Mouse (Mus musculus): Measurements from ENCODE around the gene Usp21. TPM values are rescaled to one million over a fixed set of nuclear protein-coding genes. Genes with fewer than 3 reads are reported as not detected.
"Not testable (repeated sequence)": the region's sequence is repeated elsewhere in the genome, so short reads cannot be mapped to it uniquely, and the experiment has no call there.

Usp21 gene
- 54.9 and 59.1 TPM in 2 replicates for polyA plus RNA-seq (2015; fragmentation: Nextera tagmentation; extraction: Ambion mirVana)

DNA sequence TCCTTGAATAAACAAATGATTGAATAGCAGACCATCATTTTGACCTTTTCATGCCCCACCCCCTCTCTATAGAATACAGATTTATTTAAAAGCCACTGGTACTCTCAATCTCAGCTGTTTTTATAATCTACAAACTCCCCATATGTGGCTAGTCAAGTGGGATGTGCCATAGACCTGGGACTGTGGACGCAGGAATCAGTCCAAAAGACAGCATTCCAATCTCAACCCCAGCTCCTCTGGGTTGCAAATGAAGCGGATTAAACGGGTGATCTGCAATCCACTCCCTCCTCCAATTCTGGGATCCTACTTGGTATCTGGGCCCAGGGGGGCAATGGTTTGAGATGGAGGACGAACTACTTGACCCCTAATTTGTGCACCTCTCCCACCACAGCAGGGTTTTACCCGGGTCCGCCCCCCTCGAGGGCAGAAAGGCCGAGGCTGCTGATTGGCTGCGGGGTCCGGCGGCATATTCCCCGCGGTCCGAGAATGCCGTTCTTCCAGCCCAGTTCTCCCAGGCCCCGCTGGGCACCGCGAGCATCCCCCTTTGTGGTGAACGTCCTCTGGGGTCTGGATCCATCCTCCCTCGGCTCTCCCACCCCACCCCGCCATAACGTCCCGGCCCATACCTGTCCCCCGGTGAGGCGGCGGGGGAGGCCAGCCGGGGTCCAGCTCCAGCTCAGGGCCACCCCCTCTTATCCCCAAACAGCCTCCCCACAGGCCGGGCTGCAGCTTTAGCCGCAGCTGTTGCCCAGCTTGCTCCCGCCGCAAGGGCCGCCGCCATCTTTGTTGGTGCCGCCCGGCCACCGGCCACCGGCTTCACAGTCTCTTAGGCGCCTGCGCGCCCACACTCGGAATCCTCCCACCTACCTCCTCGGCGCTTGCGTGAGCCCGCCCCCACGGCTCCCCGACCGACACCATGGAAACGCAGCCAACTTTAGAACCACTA is at the start of gene Usp21:
TSS of gene Usp21 (minus strand) at position 856 of the 946 bp plus-strand sequence.
- H3K27me3 ChIP-seq (ENCODE audit: control insufficient read depth, insufficient read depth, low read length), result no peaks in the 10 kb centered on the region
- H3K9ac ChIP-seq (ENCODE audit: low read length), result peak within 1 kb of the TSS; percentile 99
- H3K4me2 ChIP-seq (ENCODE audit: low read depth, low read length), result peak within 1 kb of the TSS; percentile 80
- H3K4me3 ChIP-seq (replicated peaks; ENCODE audit: low read length), result peak within 1 kb of the TSS; percentile 99
- peaks cover 18% of the 10 kb centered on the region; the same call in 1 of the 2 replicates for H3K36me3 ChIP-seq (ENCODE audit: control insufficient read depth, insufficient read depth, low read length)
- H3K9me3 ChIP-seq (replicated peaks; ENCODE audit: control insufficient read depth, low read length), result no peaks in the 10 kb centered on the region
- H3K4me1 ChIP-seq (ENCODE audit: control insufficient read depth, insufficient read depth, low read length), result peaks cover 15% of the 10 kb centered on the region
- whole genome bisulfite sequencing, result under 1% methylated on average over 49 of the region's 49 CpGs
- ATAC-seq (ENCODE audit: insufficient read depth, low FRiP score), result peak; percentile 95
- peak within 1 kb of the TSS; percentile 86 for H3K27ac ChIP-seq (ENCODE audit: low read length)

GRCm38 (mm10) chr1:171330216-171330560 is 42.4 kb upstream of the Usp21 start:
- under 1% methylated on average over 4 of the region's 4 CpGs for WGBS
- Histone ChIP-seq H3K27ac (ENCODE audit: low read length) (peak overlapping the region; percentile 99), H3K27me3 (ENCODE audit: control insufficient read depth, insufficient read depth, low read length) (no peaks in the 10 kb centered on the region), H3K36me3 (ENCODE audit: control insufficient read depth, insufficient read depth, low read length) (no peaks in the 10 kb centered on the region), H3K4me1 (ENCODE audit: control insufficient read depth, insufficient read depth, low read length) (peaks cover 27% of the 10 kb centered on the region), H3K9ac (ENCODE audit: low read length) (peak overlapping the region; percentile 98), H3K4me2 (ENCODE audit: low read depth, low read length) (peak overlapping the region; percentile 92), H3K4me3 (replicated peaks; ENCODE audit: low read length) (peak overlapping the region; percentile 79), H3K9me3 (replicated peaks; ENCODE audit: control insufficient read depth, low read length) (no peaks in the 10 kb centered on the region)
- no peak for ATAC-seq (ENCODE audit: insufficient read depth, low FRiP score)

DNA sequence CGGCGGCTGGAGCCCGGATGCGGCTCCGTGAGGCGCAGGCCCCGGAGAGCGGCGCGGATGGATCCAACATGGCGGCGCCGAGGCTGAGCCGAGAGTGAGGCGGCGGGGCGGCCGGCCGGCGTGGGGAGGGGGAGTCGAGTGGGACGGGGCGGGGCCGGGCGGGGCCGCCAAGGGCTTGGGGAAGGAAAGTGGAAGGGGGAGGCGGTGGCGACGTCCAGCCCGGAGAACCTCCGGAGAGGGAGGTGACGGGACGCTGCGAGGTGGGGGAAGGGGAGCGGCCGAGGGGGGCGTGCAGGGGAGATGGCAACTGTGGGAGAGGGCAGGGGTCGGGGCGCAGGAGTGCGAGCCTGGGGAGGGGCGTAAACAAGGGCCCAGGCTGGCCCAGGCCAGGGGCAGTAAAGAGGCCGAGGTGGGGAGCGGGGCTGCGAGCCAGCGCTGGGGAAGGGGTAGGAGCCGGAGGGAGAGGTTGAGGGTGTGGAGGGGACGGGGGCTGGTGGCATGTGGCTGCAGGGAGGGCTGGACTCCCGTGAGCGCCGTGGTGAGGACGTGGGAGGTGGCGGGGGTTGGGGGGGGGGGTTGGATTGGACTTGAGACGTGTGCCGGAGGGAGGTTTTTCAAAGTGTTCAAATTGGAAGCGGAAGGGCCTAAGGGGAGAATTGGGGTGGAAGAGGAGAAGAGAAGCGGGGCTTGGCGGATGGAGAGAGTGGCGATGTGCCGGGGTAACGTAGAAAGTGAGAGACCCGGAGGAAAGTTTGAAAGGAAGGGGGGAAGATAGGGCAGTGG is 41.8 kb upstream of the Usp21 start:
- Histone ChIP-seq H3K27ac (ENCODE audit: low read length) (peak overlapping the region; percentile 99), H3K4me2 (ENCODE audit: low read depth, low read length) (peak overlapping the region; percentile 92), H3K4me3 (replicated peaks; ENCODE audit: low read length) (peak overlapping the region; percentile 79), H3K9me3 (replicated peaks; ENCODE audit: control insufficient read depth, low read length) (no peaks in the 10 kb centered on the region), H3K9ac (ENCODE audit: low read length) (peak overlapping the region; percentile 98), H3K4me1 (ENCODE audit: control insufficient read depth, insufficient read depth, low read length) (peaks cover 27% of the 10 kb centered on the region), H3K36me3 (ENCODE audit: control insufficient read depth, insufficient read depth, low read length) (no peaks in the 10 kb centered on the region), H3K27me3 (ENCODE audit: control insufficient read depth, insufficient read depth, low read length) (no peaks in the 10 kb centered on the region)
- peak; percentile 90 for ATAC-seq (ENCODE audit: insufficient read depth, low FRiP score)
- under 1% methylated on average over 36 of the region's 61 CpGs for WGBS

- H3K9me3 ChIP-seq (replicated peaks; ENCODE audit: control insufficient read depth, low read length), result no peaks in the 10 kb centered on the region
- no peaks in the 10 kb centered on the region for H3K36me3 ChIP-seq (ENCODE audit: control insufficient read depth, insufficient read depth, low read length)
- peak within 1 kb of the TSS; percentile 79 for H3K4me3 ChIP-seq (replicated peaks; ENCODE audit: low read length)
- peak; percentile 92 for ATAC-seq (ENCODE audit: insufficient read depth, low FRiP score)
- H3K4me2 ChIP-seq (ENCODE audit: low read depth, low read length), result peak within 1 kb of the TSS; percentile 92
- H3K4me1 ChIP-seq (ENCODE audit: control insufficient read depth, insufficient read depth, low read length), result peaks cover 27% of the 10 kb centered on the region
- H3K9ac ChIP-seq (ENCODE audit: low read length), result peak within 1 kb of the TSS; percentile 98
- H3K27ac ChIP-seq (ENCODE audit: low read length), result peak within 1 kb of the TSS; percentile 99
- H3K27me3 ChIP-seq (ENCODE audit: control insufficient read depth, insufficient read depth, low read length), result no peaks in the 10 kb centered on the region
- under 1% methylated on average over 46 of the region's 48 CpGs for WGBS
These were observed 41.1 kb upstream of the Usp21 start, which contains the start of gene Dedd for GRCm38 (mm10) chr1:171328839-171329432. Gene Dedd, plus strand, starts transcription at chr1:171329145.

DNA sequence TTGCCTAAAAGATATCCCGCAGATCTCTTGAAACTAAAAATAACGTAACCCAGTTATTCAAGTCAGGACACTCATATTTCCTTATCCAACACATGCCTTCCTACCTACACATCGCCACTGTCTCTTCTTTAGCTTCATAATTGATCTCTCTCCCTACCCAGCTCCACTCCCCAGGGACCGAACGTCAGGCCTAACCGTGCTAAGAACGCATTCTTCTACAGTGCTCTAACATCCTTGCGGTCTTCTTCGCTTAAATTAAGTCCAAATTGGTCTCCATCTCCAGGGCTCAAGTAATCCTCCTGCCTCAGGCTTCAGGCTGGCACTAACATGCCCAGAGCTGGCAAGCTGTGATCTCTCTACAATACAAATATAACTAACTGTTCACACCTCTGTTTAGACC is 40.5 kb upstream of the Usp21 start:
- no peak for ATAC-seq (ENCODE audit: insufficient read depth, low FRiP score)
- peak overlapping the region; percentile 99 for H3K27ac ChIP-seq (ENCODE audit: low read length)
- peak overlapping the region; percentile 98 for H3K9ac ChIP-seq (ENCODE audit: low read length)
- H3K36me3 ChIP-seq (ENCODE audit: control insufficient read depth, insufficient read depth, low read length), result no peaks in the 10 kb centered on the region
- peak overlapping the region; percentile 79 for H3K4me3 ChIP-seq (replicated peaks; ENCODE audit: low read length)
- peaks cover 27% of the 10 kb centered on the region for H3K4me1 ChIP-seq (ENCODE audit: control insufficient read depth, insufficient read depth, low read length)
- peak overlapping the region; percentile 92 for H3K4me2 ChIP-seq (ENCODE audit: low read depth, low read length)
- WGBS, result 17% methylated on average over 9 of the region's 9 CpGs
- H3K9me3 ChIP-seq (replicated peaks; ENCODE audit: control insufficient read depth, low read length), result no peaks in the 10 kb centered on the region
- no peaks in the 10 kb centered on the region for H3K27me3 ChIP-seq (ENCODE audit: control insufficient read depth, insufficient read depth, low read length)

DNA sequence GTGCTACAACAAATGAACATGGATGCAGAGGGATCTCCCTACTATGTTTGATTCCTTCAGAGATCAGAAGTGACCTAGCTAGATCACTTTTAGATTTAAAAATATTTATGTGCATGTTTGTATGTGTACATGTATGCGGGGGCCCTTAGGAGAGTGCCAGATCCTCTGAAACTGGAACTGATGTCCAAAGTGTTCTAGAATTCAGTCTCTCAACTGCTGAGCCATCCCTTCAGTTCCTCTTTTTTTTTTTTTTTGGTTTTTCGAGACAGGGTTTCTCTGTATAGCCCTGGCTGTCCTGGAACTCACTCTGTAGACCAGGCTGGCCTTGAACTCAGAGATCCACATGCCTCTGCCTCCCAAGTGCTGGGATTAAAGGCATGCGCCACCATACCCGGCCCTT is 38.8 kb upstream of the Usp21 start:
- not testable (repeated sequence) for H3K9ac ChIP-seq (ENCODE audit: low read length); H3K27ac ChIP-seq (ENCODE audit: low read length); H3K27me3 ChIP-seq (ENCODE audit: control insufficient read depth, insufficient read depth, low read length); H3K4me2 ChIP-seq (ENCODE audit: low read depth, low read length); H3K36me3 ChIP-seq (ENCODE audit: control insufficient read depth, insufficient read depth, low read length); H3K4me3 ChIP-seq (replicated peaks; ENCODE audit: low read length); ATAC-seq (ENCODE audit: insufficient read depth, low FRiP score); H3K9me3 ChIP-seq (replicated peaks; ENCODE audit: control insufficient read depth, low read length)
- H3K4me1 ChIP-seq (ENCODE audit: control insufficient read depth, insufficient read depth, low read length), result peaks cover 27% of the 10 kb centered on the region
- WGBS, result 80% methylated on average over 4 of the region's 4 CpGs

GRCm38 (mm10) chr1:171325571-171325970 is 37.8 kb upstream of the Usp21 start:
- no peak overlapping the region for H3K4me2 ChIP-seq (ENCODE audit: low read depth, low read length)
- 75% methylated on average over 2 of the region's 2 CpGs for WGBS
- H3K9ac ChIP-seq (ENCODE audit: low read length), result no peak overlapping the region
- no peaks in the 10 kb centered on the region for H3K36me3 ChIP-seq (ENCODE audit: control insufficient read depth, insufficient read depth, low read length)
- no peak for ATAC-seq (ENCODE audit: insufficient read depth, low FRiP score)
- no peaks in the 10 kb centered on the region for H3K9me3 ChIP-seq (replicated peaks; ENCODE audit: control insufficient read depth, low read length)
- H3K27me3 ChIP-seq (ENCODE audit: control insufficient read depth, insufficient read depth, low read length), result no peaks in the 10 kb centered on the region
- H3K4me3 ChIP-seq (replicated peaks; ENCODE audit: low read length), result no peak overlapping the region
- peaks cover 18% of the 10 kb centered on the region for H3K4me1 ChIP-seq (ENCODE audit: control insufficient read depth, insufficient read depth, low read length)
- no peak overlapping the region for H3K27ac ChIP-seq (ENCODE audit: low read length)

DNA sequence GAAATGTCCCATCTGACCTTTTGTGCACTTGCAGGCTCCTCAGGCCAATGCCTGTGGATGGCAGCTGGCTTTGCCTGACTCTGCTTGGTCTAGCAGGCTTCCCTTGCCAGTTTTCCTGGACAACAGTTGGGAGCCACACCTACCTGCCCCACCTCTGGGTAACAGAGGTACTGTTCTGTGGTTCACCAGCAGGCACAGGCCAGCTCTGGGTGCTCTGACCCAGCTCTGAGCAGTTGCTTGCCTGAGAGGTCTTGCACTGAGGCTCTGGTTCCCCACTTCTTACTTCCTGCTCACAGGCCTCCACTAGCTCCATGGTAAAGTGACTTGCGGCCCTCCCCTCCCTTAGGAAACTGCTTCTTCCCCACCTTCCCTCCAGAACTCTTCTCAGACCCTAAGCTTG is 34.2 kb upstream of the Usp21 start:
- no peaks in the 10 kb centered on the region for H3K9me3 ChIP-seq (replicated peaks; ENCODE audit: control insufficient read depth, low read length)
- no peaks in the 10 kb centered on the region for H3K27me3 ChIP-seq (ENCODE audit: control insufficient read depth, insufficient read depth, low read length)
- H3K4me1 ChIP-seq (ENCODE audit: control insufficient read depth, insufficient read depth, low read length), result peaks cover 6% of the 10 kb centered on the region; the same call in 1 of the 2 replicates
- H3K4me2 ChIP-seq (ENCODE audit: low read depth, low read length), result no peak overlapping the region
- no peak overlapping the region for H3K9ac ChIP-seq (ENCODE audit: low read length)
- 69% methylated on average over 1 of the region's 1 CpGs for WGBS
- H3K36me3 ChIP-seq (ENCODE audit: control insufficient read depth, insufficient read depth, low read length), result no peaks in the 10 kb centered on the region
- no peak overlapping the region for H3K4me3 ChIP-seq (replicated peaks; ENCODE audit: low read length)
- H3K27ac ChIP-seq (ENCODE audit: low read length), result no peak overlapping the region
- ATAC-seq (ENCODE audit: insufficient read depth, low FRiP score), result no peak
